Mouse (Mus musculus): ENCODE measurements around the gene Gm8024.
"Not testable (repeated sequence)": the region's sequence is repeated elsewhere in the genome, so short reads cannot be mapped to it uniquely, and the experiment has no call there.

The Gm8024 gene

GRCm38 (mm10) chr14:42524182-42524581 is at the start of gene Gm8024:
Gene Gm8024 (minus strand): TSS chr14:42524282.
- DNase-seq (ENCODE audit: low spot score): not testable (repeated sequence)

- DNase-seq (ENCODE audit: low spot score): peak; percentile 45
Observed at GRCm38 (mm10) chr14:42543170-42543701, 19.2 kb upstream of the Gm8024 start.

- DNase-seq (ENCODE audit: low spot score): not testable (repeated sequence)
Observed at GRCm38 (mm10) chr14:42542316-42543169, 18.5 kb upstream of the Gm8024 start.

GRCm38 (mm10) chr14:42502249-42502648 is 21.8 kb downstream of the Gm8024 start, which contains the start of gene Gm8020:
Gene Gm8020 (minus strand): TSS chr14:42502349.
- DNase-seq (ENCODE audit: low spot score): not testable (repeated sequence)

All from testis, postnatal 14 days (tissue).